Mouse (Mus musculus) kidney, embryonic 14.5 days (tissue): ENCODE data around the gene Nkain4. TPM values are rescaled to one million over a fixed set of nuclear protein-coding genes. Genes with fewer than 3 reads are reported as not detected.

Experiments
- ATAC-seq: fragments of 200-750 bp; cut with Nextera tagmentation; 2 replicates; pipeline ENCODE4 v1.8.0; 2017; ENCODE audit warnings: moderate number of reproducible peaks, mild to moderate bottlenecking, moderate TSS enrichment, moderate library complexity; ENCODE audit not compliant: low FRiP score, low TSS enrichment
- H3K27ac ChIP-seq: fragments of 300-500 bp; sonication (generic); 2 replicates; pipeline ENCODE4 v1.5.1; 2014; ENCODE audit warnings: low read depth, mild to moderate bottlenecking, low read length, moderate library complexity, mixed read lengths
- H3K27me3 ChIP-seq: fragments of 300-500 bp; sonication (generic); 2 replicates; pipeline ENCODE4 v1.6.1; 2014; ENCODE audit warnings: mild to moderate bottlenecking, low read length; ENCODE audit not compliant: control insufficient read depth, insufficient read depth
- H3K36me3 ChIP-seq: fragments of 300-500 bp; sonication (generic); 2 replicates; pipeline ENCODE4 v1.6.1; 2014; ENCODE audit warnings: low read length, mixed read lengths; ENCODE audit not compliant: control insufficient read depth, insufficient read depth
- H3K4me1 ChIP-seq: fragments of 300-500 bp; sonication (generic); 2 replicates; pipeline ENCODE4 v1.6.1; 2014; ENCODE audit warnings: low read length, mixed read lengths; ENCODE audit not compliant: control insufficient read depth, insufficient read depth
- H3K4me2 ChIP-seq: fragments of 300-500 bp; sonication (generic); replicated peaks from 2 replicates; pipeline ENCODE4 v1.6.1; 2014; ENCODE audit warnings: low read depth, mild to moderate bottlenecking, low read length
- H3K4me3 ChIP-seq: fragments of 300-500 bp; sonication (generic); 2 replicates; pipeline ENCODE4 v1.5.1; 2014; ENCODE audit warnings: mild to moderate bottlenecking, low read length
- H3K9ac ChIP-seq: fragments of 300-500 bp; sonication (generic); 2 replicates; pipeline ENCODE4 v1.6.1; 2014; ENCODE audit warnings: low read depth, mild to moderate bottlenecking, low read length, moderate library complexity
- H3K9me3 ChIP-seq: fragments of 300-500 bp; sonication (generic); 2 replicates; pipeline ENCODE4 v1.6.1; 2016; ENCODE audit warnings: low read length; ENCODE audit not compliant: control insufficient read depth
- WGBS: fragments of 180-500 bp; shearing (Covaris S2); extraction: QIAGEN DNeasy Blood & Tissue Kit; methylation state at CpG from one replicate; pipeline ENCODE4 v1.1.7; 2014; 5-methylcytosine and 5-hydroxymethylcytosine counted together
- polyA plus RNA-seq: library from polyadenylated mRNA; unstranded; fragments of >200 nt; fragmentation: Nextera tagmentation; extraction: Ambion mirVana; gene quantifications from 2 replicates; pipeline ENCODE4 v1.2.1, GENCODE M21; 2014

Gene Nkain4
- polyA plus RNA-seq, result 39.0 and 44.1 TPM in 2 replicates

- Histone ChIP-seq H3K9ac (peak within 1 kb of the TSS; percentile 59), H3K4me1 (peaks cover 13% of the 10 kb centered on the region), H3K4me3 (peak within 1 kb of the TSS; percentile 61), H3K27me3 (no peaks in the 10 kb centered on the region), H3K27ac (peak within 1 kb of the TSS; percentile 48), H3K9me3 (no peaks in the 10 kb centered on the region), H3K36me3 (no peaks in the 10 kb centered on the region), H3K4me2 (peak within 1 kb of the TSS; percentile 92)
- WGBS, result 1% methylated on average over 52 of the region's 52 CpGs
- ATAC-seq, result peak; percentile 97
Observed at GRCm38 (mm10) chr2:180954061-180955047, at the start of gene Nkain4. Nkain4 (minus strand) TSS chr2:180954699.

DNA sequence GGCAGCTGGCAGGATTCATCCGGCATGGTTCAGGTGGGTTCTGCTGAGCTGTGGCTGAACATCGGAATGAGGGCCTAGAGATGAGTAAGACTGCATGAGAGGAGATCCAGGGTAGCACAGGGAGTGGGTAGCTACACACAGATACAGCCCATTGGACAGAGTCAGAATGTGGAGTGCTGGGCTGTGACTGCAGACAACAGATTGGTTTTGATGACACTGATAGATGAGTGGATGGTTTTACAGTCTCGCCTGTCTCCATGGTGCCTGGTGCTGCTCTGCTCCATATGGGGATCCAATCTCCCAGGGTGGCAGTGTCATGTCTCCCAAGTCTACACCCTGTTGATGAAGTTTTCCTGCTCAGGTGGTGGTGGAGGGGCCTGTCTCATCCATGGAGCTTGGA, 42.4 kb upstream of the Nkain4 start:
- H3K27me3 ChIP-seq, result no peaks in the 10 kb centered on the region
- H3K4me2 ChIP-seq, result no peak overlapping the region
- H3K9ac ChIP-seq, result no peak overlapping the region
- ATAC-seq, result no peak
- no peaks in the 10 kb centered on the region for H3K9me3 ChIP-seq
- WGBS, result 77% methylated on average over 3 of the region's 3 CpGs
- no peaks in the 10 kb centered on the region for H3K36me3 ChIP-seq
- no peak overlapping the region for H3K27ac ChIP-seq
- H3K4me1 ChIP-seq, result no peaks in the 10 kb centered on the region
- no peak overlapping the region for H3K4me3 ChIP-seq

DNA sequence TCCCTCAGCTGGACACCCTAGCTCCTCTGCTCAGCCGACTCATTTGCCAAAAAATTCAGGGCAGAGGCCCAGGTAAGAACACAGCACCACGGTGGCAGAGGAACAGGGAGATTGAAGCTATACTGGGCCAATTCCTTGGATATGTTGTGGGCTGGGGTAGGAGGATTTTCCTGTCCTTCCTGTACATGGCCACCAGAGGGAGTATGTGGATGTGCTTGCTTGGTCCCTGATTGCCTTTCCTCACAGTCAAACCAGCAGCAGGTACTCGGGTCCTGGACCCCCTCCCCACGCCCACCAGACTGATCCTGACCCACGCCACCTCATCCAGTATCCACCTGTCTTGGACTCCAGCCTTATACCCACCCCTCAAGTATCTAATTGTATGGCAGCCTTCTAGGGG, 41.9 kb upstream of the Nkain4 start:
- no peak overlapping the region for H3K4me3 ChIP-seq
- H3K4me1 ChIP-seq, result no peaks in the 10 kb centered on the region
- no peak overlapping the region for H3K4me2 ChIP-seq
- H3K9ac ChIP-seq, result no peak overlapping the region
- WGBS, result 18% methylated on average over 5 of the region's 5 CpGs
- H3K9me3 ChIP-seq, result no peaks in the 10 kb centered on the region
- H3K36me3 ChIP-seq, result no peaks in the 10 kb centered on the region
- H3K27ac ChIP-seq, result no peak overlapping the region
- ATAC-seq, result peak; percentile 64; the same call in 1 of the 2 replicates
- no peaks in the 10 kb centered on the region for H3K27me3 ChIP-seq

GRCm38 (mm10) chr2:180995457-180995856, 41.0 kb upstream of the Nkain4 start:
- Histone ChIP-seq H3K4me1 (no peaks in the 10 kb centered on the region), H3K27ac (no peak overlapping the region), H3K9ac (no peak overlapping the region), H3K9me3 (no peaks in the 10 kb centered on the region), H3K4me3 (no peak overlapping the region), H3K36me3 (no peaks in the 10 kb centered on the region), H3K27me3 (no peaks in the 10 kb centered on the region), H3K4me2 (no peak overlapping the region)
- ATAC-seq, result 0 out of 2 replicates have a peak, but pooled peaks have one; percentile 28
- WGBS, result 88% methylated on average over 4 of the region's 4 CpGs

DNA sequence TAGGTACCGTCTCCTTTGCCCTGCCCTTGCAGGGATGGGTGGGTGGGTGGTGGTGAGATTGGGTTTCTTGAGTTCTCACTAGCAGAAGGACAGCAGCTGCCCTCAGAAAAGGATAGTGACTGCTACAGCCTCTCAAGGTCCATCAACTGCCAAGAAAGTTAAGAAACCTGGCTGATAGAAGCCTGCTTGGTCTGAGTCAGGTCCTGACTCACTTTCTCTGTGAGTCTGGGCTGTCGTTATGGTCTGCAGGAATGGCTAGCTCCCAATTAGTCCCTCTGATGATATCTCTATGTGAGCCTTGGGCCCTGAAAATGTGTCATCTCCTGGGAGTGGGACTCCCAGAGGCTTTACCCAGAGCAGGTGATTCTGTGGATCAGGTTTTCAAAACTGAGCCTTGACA, 39.9 kb upstream of the Nkain4 start:
- no peak for ATAC-seq
- Histone ChIP-seq H3K36me3 (no peaks in the 10 kb centered on the region), H3K4me1 (no peaks in the 10 kb centered on the region), H3K9me3 (no peaks in the 10 kb centered on the region), H3K4me3 (no peak overlapping the region), H3K9ac (no peak overlapping the region), H3K27ac (no peak overlapping the region), H3K27me3 (no peaks in the 10 kb centered on the region), H3K4me2 (no peak overlapping the region)
- WGBS, result 63% methylated on average over 2 of the region's 2 CpGs

- H3K4me3 ChIP-seq, result no peak overlapping the region
- H3K27ac ChIP-seq, result no peak overlapping the region
- H3K9me3 ChIP-seq, result no peaks in the 10 kb centered on the region
- no peak for ATAC-seq
- H3K36me3 ChIP-seq, result no peaks in the 10 kb centered on the region
- no peaks in the 10 kb centered on the region for H3K27me3 ChIP-seq
- H3K4me1 ChIP-seq, result no peaks in the 10 kb centered on the region
- no peak overlapping the region for H3K9ac ChIP-seq
- no peak overlapping the region for H3K4me2 ChIP-seq
- 73% methylated on average over 4 of the region's 4 CpGs for WGBS
Observed at GRCm38 (mm10) chr2:180990347-180990746, 35.8 kb upstream of the Nkain4 start.

- H3K4me1 ChIP-seq, result no peaks in the 10 kb centered on the region
- 71% methylated on average over 1 of the region's 1 CpGs for WGBS
- H3K9ac ChIP-seq, result no peak overlapping the region
- no peaks in the 10 kb centered on the region for H3K27me3 ChIP-seq
- H3K4me2 ChIP-seq, result no peak overlapping the region
- no peak overlapping the region for H3K27ac ChIP-seq
- H3K4me3 ChIP-seq, result no peak overlapping the region
- H3K36me3 ChIP-seq, result no peaks in the 10 kb centered on the region
- H3K9me3 ChIP-seq, result no peaks in the 10 kb centered on the region
- ATAC-seq, result no peak
Observed at GRCm38 (mm10) chr2:180988948-180989347, 34.4 kb upstream of the Nkain4 start.

GRCm38 (mm10) chr2:180988347-180988913, 33.9 kb upstream of the Nkain4 start:
- WGBS, result 75% methylated on average over 3 of the region's 3 CpGs
- H3K4me2 ChIP-seq, result no peak overlapping the region
- H3K27me3 ChIP-seq, result no peaks in the 10 kb centered on the region
- no peak for ATAC-seq
- H3K36me3 ChIP-seq, result no peaks in the 10 kb centered on the region; the same call in 1 of the 2 replicates
- no peaks in the 10 kb centered on the region for H3K4me1 ChIP-seq
- H3K27ac ChIP-seq, result no peak overlapping the region
- no peak overlapping the region for H3K4me3 ChIP-seq
- H3K9me3 ChIP-seq, result no peaks in the 10 kb centered on the region
- no peak overlapping the region for H3K9ac ChIP-seq
